13 mouse cellular contexts compared by ENCODE assay signal in the genomic region with DNA sequence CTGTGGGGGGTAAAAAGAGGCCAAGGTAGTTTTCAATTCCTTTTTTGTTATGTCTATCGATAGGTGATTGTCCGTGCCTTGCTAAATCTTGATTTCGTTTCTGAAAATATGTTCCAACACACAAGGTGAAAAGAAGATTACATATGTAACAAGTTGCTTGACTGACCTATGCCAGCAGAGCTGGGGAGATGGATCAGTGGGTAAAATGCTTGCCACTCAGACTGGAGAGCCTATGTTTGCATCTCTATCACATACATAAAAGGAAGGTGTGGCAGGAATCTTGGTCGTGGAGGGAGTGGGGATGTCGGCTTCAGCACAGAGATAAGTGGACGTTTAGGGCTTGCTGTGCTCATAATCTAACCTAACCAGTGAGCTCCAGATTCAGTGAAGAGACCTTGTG. TPM values are rescaled to one million over a fixed set of nuclear protein-coding genes. Genes with fewer than 3 reads are reported as not detected.
"Had no signal": no experiment of that assay in that cellular context is flagged by ENCODE, and none has a peak within 500 bp of the region (broad histone marks: within the 10 kb centered on the region; RNA-seq: fewer than 3 reads in every experiment).

No protein-coding gene starts in this region.

- DNase-seq: kidney, postnatal 10 days; layer of hippocampus, adult 9-11 months; layer of hippocampus, postnatal 36 days; right cerebral cortex, postnatal 14 days; thymus, adult 2 months; thymus, postnatal 25 days had no signal

- H3K9ac ChIP-seq: limb, embryonic 15.5 days; liver, embryonic 12.5 days; lung, embryonic 15.5 days; midbrain, embryonic 12.5 days; stomach, embryonic 15.5 days had no signal

- H3K36me3 ChIP-seq: limb, embryonic 15.5 days; liver, embryonic 12.5 days; lung, embryonic 15.5 days; midbrain, embryonic 12.5 days; stomach, embryonic 15.5 days had no signal

- H3K9me3 ChIP-seq: limb, embryonic 15.5 days; liver, embryonic 12.5 days; lung, embryonic 15.5 days; midbrain, embryonic 12.5 days; stomach, embryonic 15.5 days had no signal

- H3K27ac ChIP-seq: limb, embryonic 15.5 days; liver, embryonic 12.5 days; lung, embryonic 15.5 days; midbrain, embryonic 12.5 days; stomach, embryonic 15.5 days had no signal

- H3K4me3 ChIP-seq: limb, embryonic 15.5 days; liver, embryonic 12.5 days; lung, embryonic 15.5 days; midbrain, embryonic 12.5 days; stomach, embryonic 15.5 days had no signal

- H3K27me3 ChIP-seq: limb, embryonic 15.5 days; lung, embryonic 15.5 days; midbrain, embryonic 12.5 days; stomach, embryonic 15.5 days had no signal

- ATAC-seq: liver, embryonic 12.5 days; midbrain, embryonic 16.5 days had no signal

- H3K4me2 ChIP-seq: limb, embryonic 15.5 days; liver, embryonic 12.5 days; midbrain, embryonic 12.5 days; stomach, embryonic 15.5 days had no signal

RNA-seq across cellular contexts. Expression of a gene that starts 3.7 kb away (rescaled TPM):
- total RNA-seq: megakaryocyte-erythroid progenitor cell, adult 5-6 weeks had no signal
